Mouse (Mus musculus) lung, postnatal 0 days (tissue): Measurements from ENCODE around the gene Olfr544. TPM values are rescaled to one million over a fixed set of nuclear protein-coding genes. Genes with fewer than 3 reads are reported as not detected.

ENCODE experiments used
- ATAC-seq: fragments of 200-750 bp; cut with Nextera tagmentation; 2 replicates; pipeline ENCODE4 v1.8.0; 2017; ENCODE audit warnings: moderate library complexity
- DNase-seq: peaks from one replicate; pipeline ENCODE4 v3.0.0-alpha.2; 2016; ENCODE audit warnings: low spot score
- H3K27ac ChIP-seq: fragments of 300-500 bp; sonication (generic); 2 replicates; pipeline ENCODE4 v1.5.1; 2014; ENCODE audit warnings: antibody characterized with exemption, mild to moderate bottlenecking, low read length, mixed read lengths
- H3K27me3 ChIP-seq: fragments of 300-500 bp; sonication (generic); replicated peaks from 2 replicates; pipeline ENCODE4 v1.6.1; 2014; ENCODE audit warnings: low read length, mixed read lengths; ENCODE audit not compliant: insufficient read depth
- H3K36me3 ChIP-seq: fragments of 300-500 bp; sonication (generic); 2 replicates; pipeline ENCODE4 v1.6.1; 2014; ENCODE audit warnings: low read length, mixed read lengths; ENCODE audit not compliant: insufficient read depth
- H3K4me1 ChIP-seq: fragments of 300-500 bp; sonication (generic); 2 replicates; pipeline ENCODE4 v1.6.1; 2014; ENCODE audit warnings: antibody characterized with exemption, low read depth, low read length, mixed read lengths; ENCODE audit not compliant: insufficient read depth
- H3K4me2 ChIP-seq: fragments of 300-500 bp; sonication (generic); replicated peaks from 2 replicates; pipeline ENCODE4 v1.6.1; 2014; ENCODE audit warnings: low read depth, mild to moderate bottlenecking, low read length, moderate library complexity, mixed read lengths
- H3K4me3 ChIP-seq: fragments of 300-500 bp; sonication (generic); 2 replicates; pipeline ENCODE4 v1.5.1; 2014; ENCODE audit warnings: low read depth, low read length
- H3K9ac ChIP-seq: fragments of 300-500 bp; sonication (generic); replicated peaks from 2 replicates; pipeline ENCODE4 v1.6.1; 2014; ENCODE audit warnings: low read depth, mild to moderate bottlenecking
- H3K9me3 ChIP-seq: fragments of 300-500 bp; sonication (generic); 2 replicates; pipeline ENCODE4 v1.6.1; 2016; ENCODE audit warnings: low read length, mixed read lengths
- CTCF ChIP-seq: IDR thresholded peaks from 2 replicates; pipeline ENCODE4 v1.5.1; 2016; ENCODE audit warnings: antibody characterized with exemption, mild to moderate bottlenecking
- EP300 ChIP-seq: IDR thresholded peaks from 2 replicates; pipeline ENCODE4 v1.6.1; 2016; ENCODE audit warnings: antibody characterized with exemption, mild to moderate bottlenecking, control low read depth
- WGBS: fragments of 180-500 bp; shearing (Covaris S2); extraction: QIAGEN DNeasy Blood & Tissue Kit; methylation state at CpG from one replicate; pipeline ENCODE4 v1.1.7; 2014; 5-methylcytosine and 5-hydroxymethylcytosine counted together
- polyA plus RNA-seq: library from polyadenylated mRNA; unstranded; fragments of >200 nt; fragmentation: Nextera tagmentation; extraction: Ambion mirVana; gene quantifications from 2 replicates; pipeline ENCODE4 v1.2.1, GENCODE M21; 2015

Olfr544 gene
- polyA plus RNA-seq, 1 experiment from 2014 or later, result not detected

DNA sequence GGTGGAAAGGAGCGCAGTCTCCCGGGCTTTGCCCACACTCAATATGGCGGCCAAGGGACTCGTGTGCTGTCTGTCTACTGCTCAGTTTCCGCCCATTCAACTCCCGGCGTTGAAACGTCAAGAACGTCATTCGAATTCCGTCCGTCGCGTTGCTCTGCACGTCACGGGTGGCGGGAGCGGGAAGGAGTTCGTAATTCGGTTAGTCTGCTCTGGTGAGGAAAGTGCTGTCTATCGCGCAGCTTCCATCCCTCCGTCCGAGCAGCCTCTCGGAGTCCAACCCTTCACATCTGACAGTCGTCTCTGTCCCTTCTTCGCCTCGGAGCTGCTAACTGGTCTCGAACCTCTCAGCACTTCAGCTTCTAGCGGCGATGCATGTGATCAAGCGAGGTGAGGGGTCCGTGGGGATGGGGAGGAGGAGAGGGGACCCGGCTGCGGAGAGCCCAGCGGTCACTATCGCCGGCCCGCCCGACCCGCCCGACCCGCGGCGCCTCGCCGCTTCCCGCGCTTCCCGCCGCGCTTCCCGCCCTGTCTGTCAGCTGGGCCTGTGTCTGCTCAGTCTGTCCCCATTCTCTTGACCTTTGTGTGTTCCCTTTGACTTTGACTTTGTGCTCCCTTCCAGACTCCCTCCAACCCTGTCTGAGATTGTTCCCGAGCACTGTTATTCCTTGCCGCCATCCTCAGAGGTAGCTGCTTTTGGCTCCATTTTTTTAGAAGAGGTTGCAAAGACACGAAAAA is 46.3 kb downstream of the Olfr544 start, which contains the start of gene Rrm1:
TSS of gene Rrm1 (plus strand) at position 39 of the 735 bp plus-strand sequence.
- 0% methylated on average over 47 of the region's 56 CpGs for WGBS
- TF ChIP-seq EP300 (no peak), CTCF (no peak)
- H3K9me3 ChIP-seq, result no peaks in the 10 kb centered on the region

GRCm38 (mm10) chr7:102440822-102441656 is 47.1 kb downstream of the Olfr544 start:
- H3K4me2 ChIP-seq, result peak overlapping the region; percentile 68
- H3K9me3 ChIP-seq, result no peaks in the 10 kb centered on the region
- 0 out of 2 replicates have a peak, but pooled peaks cover 3% of the 10 kb centered on the region for H3K4me1 ChIP-seq
- TF ChIP-seq CTCF (no peak), EP300 (no peak)
- ATAC-seq, result no peak
- peaks cover 5% of the 10 kb centered on the region; the same call in 1 of the 2 replicates for H3K36me3 ChIP-seq
- 53% methylated on average over 15 of the region's 15 CpGs for WGBS
- H3K27ac ChIP-seq, result no peak overlapping the region
- DNase-seq, result no peak
- H3K9ac ChIP-seq, result no peak overlapping the region
- peak overlapping the region; percentile 69; the same call in 1 of the 2 replicates for H3K4me3 ChIP-seq
- H3K27me3 ChIP-seq, result no peaks in the 10 kb centered on the region

More for the DNA sequence above, 46.3 kb downstream of the Olfr544 start, which contains the start of gene Rrm1:
- ATAC-seq (peak; percentile 99), DNase-seq (peak; percentile 99)
- Histone ChIP-seq H3K4me3 (peak within 1 kb of the TSS; percentile 69), H3K4me2 (peak within 1 kb of the TSS; percentile 68), H3K36me3 (peaks cover 5% of the 10 kb centered on the region; the same call in 1 of the 2 replicates), H3K9ac (peak within 1 kb of the TSS; percentile 54), H3K27me3 (no peaks in the 10 kb centered on the region), H3K4me1 (0 out of 2 replicates have a peak, but pooled peaks cover 3% of the 10 kb centered on the region), H3K27ac (peak within 1 kb of the TSS; percentile 9)

DNA sequence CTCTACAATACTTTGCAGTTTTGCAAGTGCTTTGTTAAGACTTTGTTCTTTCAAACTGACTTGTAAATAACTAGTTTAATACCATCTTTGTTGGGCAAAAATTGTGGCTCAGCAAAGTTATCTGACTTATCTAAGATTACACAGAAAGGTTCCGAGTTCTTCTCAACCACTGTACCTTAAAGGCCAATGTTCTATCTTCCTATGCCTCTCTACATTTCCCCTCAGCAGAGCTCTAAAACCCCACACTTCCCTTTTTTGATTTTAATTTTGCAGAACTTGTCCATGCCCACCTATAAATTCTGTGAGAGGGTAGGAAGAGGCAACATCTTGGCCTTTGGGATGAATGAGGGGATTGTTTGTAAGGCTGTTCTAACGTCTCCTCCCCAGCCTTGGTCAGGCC is 53.8 kb downstream of the Olfr544 start:
- no peak for DNase-seq
- Histone ChIP-seq H3K9me3 (no peaks in the 10 kb centered on the region), H3K27ac (no peak overlapping the region), H3K27me3 (no peaks in the 10 kb centered on the region), H3K9ac (no peak overlapping the region), H3K4me3 (no peak overlapping the region), H3K4me1 (no peaks in the 10 kb centered on the region), H3K4me2 (no peak overlapping the region), H3K36me3 (peaks cover 4% of the 10 kb centered on the region; the same call in 1 of the 2 replicates)
- 64% methylated on average over 2 of the region's 2 CpGs for WGBS
- TF ChIP-seq CTCF (no peak), EP300 (no peak)
- ATAC-seq, result no peak

Other genes with a start within 250 kb of the Olfr544 start
- 133 and 141 TPM in 2 replicates for gene Rhog, start 232.3 kb downstream of the Olfr544 start, polyA plus RNA-seq
- 18.6 and 19.1 TPM in 2 replicates for gene Stim1, start 220.5 kb downstream of the Olfr544 start, polyA plus RNA-seq
- 20.7 and 25.2 TPM in 2 replicates for gene Rrm1, start 46.6 kb downstream of the Olfr544 start, polyA plus RNA-seq
- gene Olfr543, start 6.6 kb downstream of the Olfr544 start, polyA plus RNA-seq, result not detected in 2 replicates
- gene Olfr545, start 11.3 kb upstream of the Olfr544 start, polyA plus RNA-seq, result not detected in 2 replicates
- gene Olfr547, start 46.4 kb upstream of the Olfr544 start, polyA plus RNA-seq, result not detected in 2 replicates
- gene Olfr548-ps1, start 52.6 kb upstream of the Olfr544 start, polyA plus RNA-seq, result not detected in 2 replicates
- not detected in 2 replicates for gene Olfr549, start 61.6 kb upstream of the Olfr544 start, polyA plus RNA-seq
- gene Trim21, start 77.2 kb upstream of the Olfr544 start, polyA plus RNA-seq, result 0.76 and 0.80 TPM in 2 replicates
- 0.21 TPM in 2 replicates for gene Olfr550, start 83.1 kb upstream of the Olfr544 start, polyA plus RNA-seq
- not detected in 2 replicates for gene Olfr551, start 103.6 kb upstream of the Olfr544 start, polyA plus RNA-seq
- not detected in 2 replicates for gene Olfr552, start 109.5 kb upstream of the Olfr544 start, polyA plus RNA-seq
- not detected in 2 replicates for gene Olfr553, start 129.9 kb upstream of the Olfr544 start, polyA plus RNA-seq
- gene Olfr554, start 150.1 kb upstream of the Olfr544 start, polyA plus RNA-seq, result not detected in 2 replicates
- gene Olfr555, start 170.5 kb upstream of the Olfr544 start, polyA plus RNA-seq, result not detected in 2 replicates
- not detected in 2 replicates for gene Olfr556, start 176.6 kb upstream of the Olfr544 start, polyA plus RNA-seq
- gene Trim68, start 199.0 kb upstream of the Olfr544 start, polyA plus RNA-seq, result 11.6 and 13.2 TPM in 2 replicates
- gene Olfr557, start 207.6 kb upstream of the Olfr544 start, polyA plus RNA-seq, result not detected in 2 replicates
- gene Olfr558, start 213.9 kb upstream of the Olfr544 start, polyA plus RNA-seq, result 0.13 and 0.16 TPM in 2 replicates
- gene Olfr33, start 230.8 kb upstream of the Olfr544 start, polyA plus RNA-seq, result not detected in 2 replicates
- gene Olfr559, start 239.2 kb upstream of the Olfr544 start, polyA plus RNA-seq, result not detected in 2 replicates